Mouse (Mus musculus) cerebellum, adult 9-10 months (tissue): Measurements from ENCODE around the gene Arrdc2.

Experiments
- DNase-seq: peaks from one replicate; pipeline ENCODE4 v3.0.0; 2022

Gene Arrdc2

GRCm38 (mm10) chr8:70863956-70864711 is 24.6 kb upstream of the Arrdc2 start:
- peak; percentile 48 for DNase-seq

GRCm38 (mm10) chr8:70862824-70863641 is 23.5 kb upstream of the Arrdc2 start, which contains the start of gene Kcnn1:
Gene Kcnn1, minus strand, starts transcription at chr8:70863258.
- peak; percentile 35 for DNase-seq

- DNase-seq, result no peak
Measured at GRCm38 (mm10) chr8:70857516-70857915, 18.0 kb upstream of the Arrdc2 start.

- peak; percentile 84 for DNase-seq
Measured at GRCm38 (mm10) chr8:70856541-70857197, 17.1 kb upstream of the Arrdc2 start.

GRCm38 (mm10) chr8:70856028-70856427 is 16.5 kb upstream of the Arrdc2 start:
- DNase-seq, result no peak

- no peak for DNase-seq
Measured at GRCm38 (mm10) chr8:70853863-70854262, 14.3 kb upstream of the Arrdc2 start.

GRCm38 (mm10) chr8:70852595-70853231 is 13.2 kb upstream of the Arrdc2 start:
- DNase-seq, result no peak

GRCm38 (mm10) chr8:70851837-70852236 is 12.3 kb upstream of the Arrdc2 start:
- no peak for DNase-seq

GRCm38 (mm10) chr8:70850947-70851346 is 11.4 kb upstream of the Arrdc2 start:
- no peak for DNase-seq

- DNase-seq, result no peak
Measured at GRCm38 (mm10) chr8:70850132-70850845, 10.8 kb upstream of the Arrdc2 start.

GRCm38 (mm10) chr8:70849333-70849990 is 9.9 kb upstream of the Arrdc2 start:
- DNase-seq, result no peak

GRCm38 (mm10) chr8:70846371-70847154 is 7.0 kb upstream of the Arrdc2 start:
- DNase-seq, result no peak

- no peak for DNase-seq
Measured at GRCm38 (mm10) chr8:70845108-70845507, 5.6 kb upstream of the Arrdc2 start.

GRCm38 (mm10) chr8:70844523-70844922 is 5.0 kb upstream of the Arrdc2 start:
- peak; percentile 86 for DNase-seq

GRCm38 (mm10) chr8:70843941-70844340 is 4.4 kb upstream of the Arrdc2 start:
- no peak for DNase-seq

- no peak for DNase-seq
Measured at GRCm38 (mm10) chr8:70843214-70843773, 3.8 kb upstream of the Arrdc2 start.

- DNase-seq, result no peak
Measured at GRCm38 (mm10) chr8:70842484-70842883, 3.0 kb upstream of the Arrdc2 start.

GRCm38 (mm10) chr8:70841147-70842072 is 1.9 kb upstream of the Arrdc2 start:
- peak; percentile 92 for DNase-seq

- DNase-seq, result no peak
Measured at GRCm38 (mm10) chr8:70840590-70840989, 1.1 kb upstream of the Arrdc2 start.
